Mouse (Mus musculus): ENCODE data around the gene 1700037H04Rik.

- TF ChIP-seq CTCF (IDR thresholded peaks at IDR 0.05 in 2 of 3, conservative IDR thresholded peaks at IDR 0.05 in 1 of 3; ENCODE audit: control insufficient read depth in 1 of 3, insufficient read depth in 1 of 3, low read depth in 2 of 3, low read length in 3 of 3, poor library complexity in 1 of 3, severe bottlenecking in 1 of 3) (no peak), POLR2A (IDR thresholded peaks at IDR 0.05; ENCODE audit: control insufficient read depth in 1 of 2, insufficient read depth in 1 of 2, low read depth in 1 of 2, low read length in 2 of 2, poor library complexity in 1 of 2) (no peak), GABPA (IDR thresholded peaks at IDR 0.05; ENCODE audit: low read depth, low read length) (no peak), EP300 (IDR thresholded peaks at IDR 0.05; ENCODE audit: low read depth in 1 of 2, low read length in 2 of 2) (no peak), TBP (IDR thresholded peaks at IDR 0.05; ENCODE audit: low read depth, low read length) (no peak), POLR2AphosphoS5 (IDR thresholded peaks at IDR 0.05; ENCODE audit: borderline replicate concordance, low read depth, low read length) (no peak)
Measured at GRCm38 (mm10) chr2:131132930-131133547, 26.8 kb downstream of the 1700037H04Rik start, which contains the start of gene Gm11037.
